Mouse (Mus musculus) 3T3-L1 (cell line): ENCODE results near the gene Cenpf.

Experiments
- DNase-seq: peaks from one replicate; pipeline ENCODE4 v3.0.0-alpha.2; 2015; ENCODE audit warnings: low read depth, low spot score

Cenpf gene

DNA sequence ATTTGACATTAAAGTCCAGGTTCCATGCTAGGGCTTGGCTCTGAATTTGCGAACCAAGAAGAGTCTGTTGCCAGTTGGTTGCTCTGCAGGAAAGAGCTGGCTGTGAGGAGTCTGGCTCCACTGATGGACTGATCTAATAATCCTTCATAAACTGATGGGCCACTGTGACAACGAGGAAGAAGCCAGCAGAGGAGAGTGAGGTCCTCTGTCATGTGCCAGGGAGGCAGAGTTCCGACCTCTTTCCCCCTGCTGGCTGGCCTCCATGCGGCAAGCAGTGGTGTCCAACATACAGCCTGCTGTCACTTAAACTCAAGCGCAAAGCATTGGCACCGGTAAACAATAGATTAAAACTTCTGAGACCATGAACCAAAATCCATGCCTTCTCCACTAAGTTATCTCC, 57.9 kb downstream of the Cenpf start:
- no peak for DNase-seq

DNA sequence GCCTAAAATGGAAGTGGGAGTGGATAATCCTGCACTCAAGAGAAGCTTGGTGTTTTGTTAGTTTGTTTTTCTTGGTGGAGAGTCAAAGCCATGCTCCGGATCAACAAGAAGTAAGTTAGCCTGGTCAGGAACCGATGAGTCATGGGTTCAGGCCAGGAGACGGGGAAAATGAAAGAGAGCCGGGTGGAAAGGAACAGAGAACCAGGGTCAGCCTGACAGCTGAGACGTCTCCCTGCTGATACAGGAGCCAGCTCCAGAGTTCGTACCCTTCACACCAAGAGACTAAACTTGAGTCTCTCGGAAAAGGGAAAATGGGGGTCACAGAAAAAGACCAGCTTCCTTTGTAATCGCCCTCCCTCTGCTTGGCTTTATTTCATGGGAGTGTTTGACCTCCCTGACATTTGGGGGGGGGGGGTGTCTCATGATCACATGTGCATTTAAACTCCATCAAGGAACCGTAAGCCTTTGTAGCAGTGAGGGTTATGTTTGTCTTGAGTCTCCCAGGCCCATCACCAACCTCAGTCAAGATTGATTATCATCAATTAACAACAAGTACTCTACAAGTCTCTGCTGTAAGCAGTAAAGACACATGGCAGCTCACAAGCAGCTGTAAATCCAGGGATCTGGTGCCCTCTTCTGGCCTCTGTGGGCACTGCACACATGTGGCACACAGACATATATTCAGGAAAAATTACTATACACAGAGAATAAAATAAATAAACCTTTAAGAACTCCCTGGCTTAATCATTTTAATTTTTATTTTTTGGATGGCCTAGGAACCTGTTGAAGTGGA, 59.7 kb downstream of the Cenpf start:
- peak; percentile 85 for DNase-seq

DNA sequence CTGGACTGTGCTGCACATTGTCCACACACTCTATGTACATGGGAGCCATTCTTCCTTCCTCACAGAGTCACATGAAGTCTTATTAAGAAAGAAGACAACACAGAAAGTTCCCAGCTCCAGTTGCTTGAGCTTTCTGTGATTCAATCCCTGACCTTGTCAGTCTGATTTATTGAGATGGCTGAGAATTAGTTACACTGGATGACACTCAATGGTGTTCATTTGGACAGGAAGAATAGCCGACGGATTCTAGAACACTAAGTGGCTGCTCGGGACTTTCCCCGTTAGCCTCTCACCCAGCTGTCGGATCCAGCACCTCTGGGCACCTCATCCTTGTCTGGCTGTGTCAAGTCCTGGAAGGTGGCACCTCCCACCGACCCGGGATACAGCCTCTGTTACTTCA, 63.1 kb downstream of the Cenpf start:
- no peak for DNase-seq

DNA sequence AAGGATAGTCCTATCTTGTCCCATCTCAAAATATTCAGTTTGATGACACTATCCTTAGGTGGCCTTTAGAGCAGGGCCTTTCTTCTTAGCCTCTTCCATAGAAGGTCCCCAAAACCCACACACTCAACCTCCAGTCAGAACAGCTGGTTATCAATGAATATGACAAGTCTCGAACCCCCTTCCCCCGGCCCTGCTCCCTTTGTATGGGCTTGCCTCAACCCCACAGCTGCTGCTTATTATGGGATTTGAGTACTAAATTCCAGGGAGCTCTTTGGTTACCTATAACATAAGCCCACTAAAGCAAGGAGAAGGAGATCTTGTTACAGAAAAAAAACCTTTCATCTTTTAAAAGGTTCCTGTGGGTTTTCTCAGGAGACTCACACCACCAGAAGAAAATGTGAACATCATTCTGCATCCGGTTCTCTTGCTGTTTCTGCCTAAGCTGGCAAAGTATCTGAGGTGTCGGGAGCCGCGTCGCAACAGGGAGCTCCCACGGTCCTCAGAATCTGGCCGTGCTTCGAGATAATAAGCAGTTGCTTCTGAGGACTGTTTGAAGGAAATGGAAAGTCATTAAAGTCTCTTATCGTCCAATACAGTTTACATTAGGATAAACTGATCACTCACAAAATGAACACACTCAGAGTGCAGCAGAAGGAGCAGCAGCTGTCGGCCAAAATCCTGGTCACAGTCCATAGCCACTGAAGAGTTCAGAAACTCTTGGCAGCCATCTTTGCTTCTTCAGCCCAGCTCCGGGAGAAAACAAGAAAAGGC, 68.7 kb downstream of the Cenpf start:
- DNase-seq: no peak

DNA sequence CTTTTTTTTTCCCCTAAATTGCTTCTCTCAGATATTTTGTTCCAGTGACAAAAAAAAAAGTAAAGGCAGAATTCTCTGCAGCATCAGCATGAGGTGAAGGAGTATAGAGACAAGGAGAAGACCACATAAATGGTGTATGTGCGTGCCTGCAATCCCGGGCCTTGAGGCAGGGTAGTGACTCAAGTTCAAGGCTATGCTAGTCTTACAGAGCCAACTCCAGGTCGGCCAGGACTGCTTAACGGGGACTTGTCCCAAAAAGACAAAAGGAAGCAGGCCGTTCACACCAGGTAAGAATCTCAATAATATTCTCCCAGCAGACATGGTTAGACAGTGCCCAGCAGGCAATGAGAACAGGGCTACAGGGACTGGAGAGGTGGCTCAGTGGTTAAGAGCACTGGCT, 70.5 kb downstream of the Cenpf start:
- DNase-seq: no peak

DNA sequence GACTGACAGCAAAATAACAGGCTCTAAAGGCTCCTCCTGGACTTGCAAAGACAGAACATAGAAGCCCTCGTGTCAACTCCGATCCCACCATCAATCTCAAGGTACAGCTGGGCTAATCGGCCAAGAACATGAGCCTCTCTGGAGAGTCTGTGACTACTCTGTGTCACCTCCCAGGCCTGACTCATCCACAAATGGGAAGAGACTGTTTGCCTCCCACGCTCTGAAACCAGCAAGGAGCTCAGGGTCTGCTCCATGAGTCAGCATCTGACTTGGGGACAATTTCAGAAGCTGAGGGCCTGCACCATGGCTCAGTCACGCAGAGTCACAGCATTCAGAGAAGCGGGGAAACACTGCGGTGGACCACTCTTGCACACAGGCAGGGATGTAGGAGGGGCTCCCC, 72.6 kb downstream of the Cenpf start:
- DNase-seq: peak; percentile 15

DNA sequence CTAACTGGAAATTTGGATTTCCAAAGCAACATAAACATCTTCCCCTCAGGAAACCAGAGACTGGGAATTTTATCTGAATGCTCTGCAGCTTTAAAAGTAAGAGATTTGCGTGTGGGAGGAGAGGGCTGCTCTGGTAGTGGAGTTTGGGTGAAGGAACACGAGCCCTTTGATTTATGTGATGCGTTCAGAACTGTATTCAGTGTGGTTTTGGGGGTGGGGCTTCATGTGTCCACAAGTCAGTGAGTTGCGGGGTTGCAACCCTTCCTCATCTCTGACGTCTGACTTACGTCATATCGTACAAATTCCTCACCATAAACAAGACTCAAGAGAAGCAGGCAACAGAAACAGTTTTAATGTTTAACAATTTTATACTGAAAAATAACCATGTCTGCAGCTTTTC, 74.8 kb downstream of the Cenpf start:
- DNase-seq: no peak

DNA sequence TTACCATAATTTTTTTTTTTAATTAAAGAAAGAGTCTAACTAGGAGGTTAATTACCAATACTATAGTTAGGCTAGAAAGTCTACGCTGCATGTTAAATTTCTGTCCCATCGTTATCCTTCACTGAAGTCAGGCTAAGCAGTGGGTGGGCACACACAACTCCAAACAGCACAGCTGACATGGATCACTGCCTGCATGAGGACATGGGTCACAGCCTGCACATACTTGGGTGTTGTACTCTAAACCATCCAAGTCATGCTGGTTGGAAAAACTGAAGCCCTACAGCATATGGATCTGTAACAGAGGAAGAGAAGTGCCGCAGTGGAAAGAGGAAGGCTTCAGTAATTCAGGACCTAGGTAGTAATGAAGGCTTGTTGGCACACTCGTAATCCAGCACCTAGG, 76.1 kb downstream of the Cenpf start:
- no peak for DNase-seq

DNA sequence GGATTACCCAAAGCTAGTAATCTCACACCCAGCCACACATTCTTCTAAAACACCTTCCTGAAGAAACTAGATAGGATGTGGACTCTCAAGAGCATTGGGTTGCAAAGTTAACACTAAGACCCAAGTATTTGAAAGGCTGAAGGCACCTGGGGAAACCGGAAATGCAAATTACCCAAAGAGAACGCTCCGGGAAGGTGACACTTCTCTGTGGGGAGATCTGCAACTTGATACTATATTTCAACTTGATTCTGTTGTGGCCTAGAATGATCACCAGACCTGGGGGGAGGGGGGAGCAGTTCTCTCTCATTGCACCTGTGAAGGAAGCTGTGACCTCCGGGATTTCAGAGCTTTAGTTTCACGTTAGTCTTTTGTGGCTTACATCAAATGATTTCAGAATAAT, 79.2 kb downstream of the Cenpf start:
- no peak for DNase-seq

DNA sequence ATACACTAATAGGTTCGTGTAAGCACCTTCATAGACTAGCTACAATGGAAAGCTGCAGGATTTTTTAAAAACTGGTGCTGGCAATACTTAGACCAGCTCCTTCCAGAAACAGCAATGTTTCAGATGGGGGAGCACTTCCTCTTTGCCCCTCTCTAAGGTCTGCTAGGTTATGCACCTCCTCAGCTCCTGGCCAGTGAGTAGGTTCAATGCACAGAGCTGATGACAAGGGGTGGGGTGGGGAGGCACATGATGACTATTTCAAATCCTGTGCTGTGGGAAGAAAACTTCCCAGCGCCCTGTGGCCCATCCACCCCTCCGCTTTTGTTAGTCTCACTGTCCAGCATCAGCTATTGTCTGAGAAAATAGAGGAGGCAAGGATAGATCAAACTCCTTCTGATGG, 79.8 kb downstream of the Cenpf start:
- DNase-seq: no peak

DNA sequence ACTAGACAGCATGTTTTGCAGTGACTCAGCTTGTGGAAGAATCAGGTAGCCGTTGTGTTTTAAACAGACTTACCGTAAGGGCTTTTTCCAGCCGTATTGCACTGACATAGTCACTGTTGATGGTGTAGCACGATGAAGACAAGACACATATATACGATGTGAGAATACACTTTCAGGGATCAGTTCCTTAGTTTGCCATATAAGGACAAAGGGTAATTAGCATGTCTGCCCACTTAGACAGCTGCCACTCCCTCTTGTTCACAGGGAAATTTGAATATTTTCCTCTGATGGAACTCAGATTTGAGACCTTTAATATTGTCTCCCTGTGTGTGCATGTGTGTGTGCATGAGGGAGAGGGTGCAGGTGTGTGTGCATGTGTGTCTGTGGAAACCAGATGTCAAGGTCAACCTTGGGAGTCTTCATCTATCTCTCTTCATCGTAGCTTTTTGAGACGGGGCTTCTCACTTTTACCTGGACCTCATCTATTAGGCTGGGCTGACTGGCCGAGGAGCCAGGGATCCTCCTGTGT, 82.2 kb downstream of the Cenpf start:
- no peak for DNase-seq

DNA sequence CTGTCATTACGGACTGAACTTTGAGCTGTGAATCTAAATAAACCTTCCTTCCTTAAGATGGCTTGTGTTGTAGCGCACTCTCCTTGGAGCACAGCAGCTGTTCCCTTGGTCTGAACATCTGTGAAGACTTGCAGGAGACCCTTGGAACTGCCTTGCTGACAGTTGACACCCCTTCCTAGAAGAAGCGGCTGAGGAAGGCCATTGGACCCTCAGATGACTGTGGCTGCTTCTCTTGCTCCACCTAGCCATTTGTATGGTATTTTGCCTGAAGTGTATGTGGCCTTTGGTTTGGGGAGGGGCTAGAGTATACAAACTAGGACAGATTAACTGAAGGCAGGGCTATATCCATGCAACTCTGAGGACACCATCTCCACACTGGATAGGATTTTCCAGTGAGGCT, 90.8 kb downstream of the Cenpf start:
- no peak for DNase-seq
